Mouse (Mus musculus): ENCODE results near the gene Rad51b. TPM values are rescaled to one million over a fixed set of nuclear protein-coding genes. Genes with fewer than 3 reads are reported as not detected.

Gene Rad51b
- polyA plus RNA-seq, 1 experiment from 2014 or later: 1.3 TPM

DNA sequence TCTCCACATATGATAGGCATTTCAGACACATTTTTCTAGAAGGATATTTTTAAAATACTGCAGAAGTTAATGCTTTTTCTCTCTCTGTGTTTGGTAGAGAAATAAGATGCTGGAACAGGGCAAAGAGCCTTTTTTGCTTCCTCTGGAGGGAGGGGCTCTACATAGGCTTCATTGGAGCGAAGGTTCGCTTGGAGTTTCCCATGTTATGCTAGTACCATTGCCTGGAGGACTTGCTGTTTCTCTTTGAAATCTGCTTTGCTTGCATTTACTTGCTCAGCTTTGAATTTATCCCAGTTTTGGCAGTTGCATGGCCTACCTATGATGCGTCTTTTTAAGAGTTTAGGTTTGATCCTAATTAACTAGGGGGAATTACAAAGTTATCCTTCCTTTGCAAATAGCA lies 92.2 kb downstream of the Rad51b start:
- no peak for ATAC-seq (replicated peaks)
- WGBS: 83% methylated on average over 3 of the region's 3 CpGs
- Histone ChIP-seq H3K4me2 (no peak overlapping the region), H3K9ac (no peak overlapping the region), H3K27me3 (replicated peaks) (no peaks in the 10 kb centered on the region), H3K9me3 (no peaks in the 10 kb centered on the region), H3K4me1 (no peaks in the 10 kb centered on the region), H3K4me3 (no peak overlapping the region), H3K27ac (no peak overlapping the region), H3K36me3 (replicated peaks) (no peaks in the 10 kb centered on the region)

GRCm38 (mm10) chr12:79389971-79390370 lies 92.9 kb downstream of the Rad51b start:
- Histone ChIP-seq H3K9ac (no peak overlapping the region), H3K27ac (no peak overlapping the region), H3K36me3 (replicated peaks) (no peaks in the 10 kb centered on the region), H3K4me3 (no peak overlapping the region), H3K4me2 (no peak overlapping the region), H3K4me1 (no peaks in the 10 kb centered on the region), H3K9me3 (no peaks in the 10 kb centered on the region), H3K27me3 (replicated peaks) (no peaks in the 10 kb centered on the region)
- ATAC-seq (replicated peaks): no peak

GRCm38 (mm10) chr12:79393636-79394035 lies 96.6 kb downstream of the Rad51b start:
- no peak overlapping the region for H3K9ac ChIP-seq
- no peaks in the 10 kb centered on the region for H3K9me3 ChIP-seq
- WGBS: 92% methylated on average over 2 of the region's 2 CpGs
- no peak overlapping the region for H3K4me2 ChIP-seq
- no peak overlapping the region for H3K4me3 ChIP-seq
- H3K27ac ChIP-seq: no peak overlapping the region
- H3K36me3 ChIP-seq (replicated peaks): no peaks in the 10 kb centered on the region
- no peaks in the 10 kb centered on the region for H3K4me1 ChIP-seq
- ATAC-seq (replicated peaks): no peak
- no peaks in the 10 kb centered on the region for H3K27me3 ChIP-seq (replicated peaks)

DNA sequence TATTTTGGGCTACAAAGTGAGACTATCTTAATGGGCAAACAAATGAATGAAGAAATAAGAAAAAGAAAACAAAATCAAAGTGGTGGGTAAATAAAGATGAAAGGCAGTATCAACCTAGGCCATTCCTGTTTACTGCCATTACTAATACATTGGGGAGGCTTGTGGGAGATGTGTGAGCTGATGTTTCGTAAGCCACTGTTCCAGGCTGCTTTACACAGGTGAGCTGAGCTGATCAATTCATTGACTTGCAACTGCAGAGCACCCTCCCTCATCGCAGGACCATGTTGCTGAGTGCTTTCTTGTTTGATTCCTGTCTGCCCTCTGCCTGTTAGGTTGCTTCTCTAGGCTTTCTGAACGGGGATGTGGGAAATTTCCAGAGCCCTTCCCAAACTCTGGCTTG lies 106.9 kb downstream of the Rad51b start:
- H3K36me3 ChIP-seq (replicated peaks): no peaks in the 10 kb centered on the region
- 74% methylated on average over 3 of the region's 3 CpGs for WGBS
- ATAC-seq (replicated peaks): no peak
- no peaks in the 10 kb centered on the region for H3K27me3 ChIP-seq (replicated peaks)
- H3K27ac ChIP-seq: no peak overlapping the region
- no peaks in the 10 kb centered on the region for H3K4me1 ChIP-seq
- H3K4me3 ChIP-seq: no peak overlapping the region
- no peaks in the 10 kb centered on the region for H3K9me3 ChIP-seq
- no peak overlapping the region for H3K9ac ChIP-seq
- no peak overlapping the region for H3K4me2 ChIP-seq

DNA sequence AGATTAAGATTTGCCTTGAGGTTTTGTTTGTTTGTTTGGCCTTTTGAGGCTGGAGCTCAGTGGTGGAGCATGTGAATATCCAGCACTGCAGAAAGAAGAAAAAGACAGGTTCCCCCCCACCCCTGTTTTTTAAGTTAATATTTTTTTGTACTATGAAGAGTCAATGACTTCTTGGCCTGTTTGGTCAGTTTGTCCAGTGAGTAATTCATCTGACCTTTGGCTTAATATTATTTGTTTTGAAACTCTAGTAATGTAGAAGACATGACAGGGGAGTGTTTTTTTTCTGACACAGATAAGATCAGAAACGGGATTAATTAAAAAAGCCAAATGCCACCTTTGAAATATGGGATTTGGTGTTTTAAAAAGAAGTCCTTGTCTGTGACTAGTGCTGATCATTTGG lies 107.4 kb downstream of the Rad51b start:
- ATAC-seq (replicated peaks): no peak
- Histone ChIP-seq H3K27me3 (replicated peaks) (no peaks in the 10 kb centered on the region), H3K4me1 (no peaks in the 10 kb centered on the region), H3K27ac (no peak overlapping the region), H3K36me3 (replicated peaks) (no peaks in the 10 kb centered on the region), H3K9me3 (no peaks in the 10 kb centered on the region), H3K4me2 (no peak overlapping the region), H3K9ac (no peak overlapping the region), H3K4me3 (no peak overlapping the region)
- WGBS: 63% methylated on average over 1 of the region's 1 CpGs

DNA sequence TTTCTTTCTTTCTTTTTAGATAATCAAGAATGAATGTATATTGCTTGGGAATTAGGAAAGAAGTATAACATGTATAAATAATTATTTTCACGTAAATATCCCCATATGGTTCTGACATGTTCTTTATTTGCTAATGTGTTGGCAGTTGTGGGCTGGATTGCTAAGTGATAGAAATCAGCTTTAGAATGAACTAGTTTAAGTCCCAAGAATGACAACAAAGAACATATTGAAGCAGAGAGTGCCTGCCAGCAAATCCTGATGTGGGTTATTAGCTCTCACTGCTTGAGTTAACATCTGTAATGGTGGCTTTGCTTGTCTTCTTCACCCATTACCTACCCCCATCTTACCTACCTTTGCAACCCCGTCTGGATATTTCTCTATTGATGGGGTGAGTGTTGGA lies 111.6 kb downstream of the Rad51b start:
- H3K4me3 ChIP-seq: no peak overlapping the region
- no peaks in the 10 kb centered on the region for H3K9me3 ChIP-seq
- no peaks in the 10 kb centered on the region for H3K36me3 ChIP-seq (replicated peaks)

GRCm38 (mm10) chr12:79409126-79409860 lies 112.2 kb downstream of the Rad51b start:
- Histone ChIP-seq H3K9ac (no peak overlapping the region), H3K27me3 (replicated peaks) (no peaks in the 10 kb centered on the region), H3K4me2 (no peak overlapping the region), H3K36me3 (replicated peaks) (no peaks in the 10 kb centered on the region), H3K9me3 (no peaks in the 10 kb centered on the region), H3K4me1 (no peaks in the 10 kb centered on the region), H3K27ac (no peak overlapping the region), H3K4me3 (no peak overlapping the region)
- 47% methylated on average over 3 of the region's 4 CpGs for WGBS
- ATAC-seq (replicated peaks): no peak

More for the DNA sequence above, 111.6 kb downstream of the Rad51b start:
- ATAC-seq (replicated peaks): no peak
- Histone ChIP-seq H3K27me3 (replicated peaks) (no peaks in the 10 kb centered on the region), H3K9ac (no peak overlapping the region), H3K4me1 (no peaks in the 10 kb centered on the region), H3K4me2 (no peak overlapping the region), H3K27ac (no peak overlapping the region)
- 68% methylated on average over 2 of the region's 2 CpGs for WGBS

- Histone ChIP-seq H3K9ac (no peak overlapping the region), H3K27ac (no peak overlapping the region), H3K9me3 (no peaks in the 10 kb centered on the region), H3K4me2 (no peak overlapping the region), H3K27me3 (replicated peaks) (no peaks in the 10 kb centered on the region), H3K36me3 (replicated peaks) (no peaks in the 10 kb centered on the region), H3K4me1 (no peaks in the 10 kb centered on the region), H3K4me3 (no peak overlapping the region)
- 91% methylated on average over 8 of the region's 8 CpGs for WGBS
- ATAC-seq (replicated peaks): no peak
These were observed 115.9 kb downstream of the Rad51b start for GRCm38 (mm10) chr12:79412894-79413507.

- no peak overlapping the region for H3K4me2 ChIP-seq
- no peaks in the 10 kb centered on the region for H3K4me1 ChIP-seq
- WGBS: 73% methylated on average over 6 of the region's 6 CpGs
- no peak overlapping the region for H3K27ac ChIP-seq
- no peaks in the 10 kb centered on the region for H3K9me3 ChIP-seq
- H3K27me3 ChIP-seq (replicated peaks): no peaks in the 10 kb centered on the region
- no peaks in the 10 kb centered on the region for H3K36me3 ChIP-seq (replicated peaks)
- no peak overlapping the region for H3K4me3 ChIP-seq
- no peak for ATAC-seq (replicated peaks)
- H3K9ac ChIP-seq: no peak overlapping the region
These were observed 120.3 kb downstream of the Rad51b start for GRCm38 (mm10) chr12:79417360-79417759.

GRCm38 (mm10) chr12:79420605-79421004 lies 123.5 kb downstream of the Rad51b start:
- Histone ChIP-seq H3K27me3 (replicated peaks) (no peaks in the 10 kb centered on the region), H3K27ac (no peak overlapping the region), H3K9ac (no peak overlapping the region), H3K9me3 (no peaks in the 10 kb centered on the region), H3K4me2 (no peak overlapping the region), H3K4me1 (no peaks in the 10 kb centered on the region), H3K36me3 (replicated peaks) (no peaks in the 10 kb centered on the region), H3K4me3 (no peak overlapping the region)
- 9% methylated on average over 6 of the region's 6 CpGs for WGBS
- ATAC-seq (replicated peaks): no peak

DNA sequence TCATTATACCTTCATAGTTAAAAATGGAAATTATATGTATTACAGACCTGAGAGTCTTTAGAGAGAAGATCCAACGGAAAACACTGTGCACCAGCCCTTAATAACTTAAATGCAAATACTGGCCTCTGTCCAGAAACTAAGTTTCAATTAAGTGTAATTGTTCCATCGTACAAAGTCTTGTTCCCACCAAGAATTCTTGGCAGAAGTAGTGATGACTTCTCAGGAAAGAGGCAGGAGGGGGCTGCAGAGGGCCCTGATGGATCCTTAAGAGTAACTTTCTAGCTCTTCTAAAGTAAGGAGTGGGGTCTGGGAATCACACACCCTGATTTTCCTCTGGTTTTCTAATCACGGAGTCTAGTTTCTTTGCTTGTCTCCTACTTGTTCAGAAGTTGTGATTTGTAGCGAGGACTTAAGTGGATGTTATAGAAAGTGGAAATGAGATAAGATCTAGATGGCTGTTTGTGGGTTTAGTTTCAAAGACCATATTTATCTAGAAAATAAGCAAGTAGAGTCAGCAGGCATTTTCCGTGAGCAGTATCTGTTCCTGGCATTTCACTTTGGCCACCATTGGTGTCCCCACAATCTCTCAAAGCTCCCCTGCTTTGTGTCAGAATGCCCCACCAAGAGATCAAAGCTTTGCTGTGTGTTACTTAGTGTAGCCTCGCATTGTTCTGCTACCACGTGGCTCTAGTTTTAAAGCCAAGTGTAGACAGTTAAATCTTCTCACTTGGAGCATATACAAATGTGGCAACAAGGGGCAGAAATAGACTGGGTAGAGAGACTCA lies 132.6 kb downstream of the Rad51b start:
- 60% methylated on average over 7 of the region's 7 CpGs for WGBS
- ATAC-seq (replicated peaks): no peak
- H3K4me2 ChIP-seq: no peak overlapping the region
- no peaks in the 10 kb centered on the region for H3K4me1 ChIP-seq
- H3K36me3 ChIP-seq (replicated peaks): no peaks in the 10 kb centered on the region
- no peaks in the 10 kb centered on the region for H3K27me3 ChIP-seq (replicated peaks)
- H3K9ac ChIP-seq: no peak overlapping the region
- H3K27ac ChIP-seq: no peak overlapping the region
- no peak overlapping the region for H3K4me3 ChIP-seq
- H3K9me3 ChIP-seq: no peaks in the 10 kb centered on the region

DNA sequence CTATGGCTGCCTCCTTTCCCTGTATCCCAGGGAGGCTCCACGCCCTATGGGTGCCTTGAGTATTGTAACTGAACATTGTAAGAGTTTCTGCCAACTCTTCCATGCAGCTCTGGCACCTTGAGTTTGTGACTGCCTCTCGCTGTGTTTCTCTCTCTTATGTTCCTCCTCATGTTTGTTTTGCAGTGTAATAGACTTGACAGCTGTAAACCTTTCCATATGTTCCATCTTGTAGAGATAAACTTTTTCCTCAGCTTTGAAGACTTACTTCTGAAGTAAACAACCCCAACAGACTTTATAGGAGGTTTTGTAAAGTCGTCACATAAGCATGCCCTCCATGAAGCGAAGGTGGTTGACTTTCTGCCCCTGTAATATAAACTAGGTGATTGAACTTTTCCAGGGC lies 134.1 kb downstream of the Rad51b start:
- no peaks in the 10 kb centered on the region for H3K36me3 ChIP-seq (replicated peaks)
- WGBS: 80% methylated on average over 4 of the region's 4 CpGs
- H3K4me2 ChIP-seq: no peak overlapping the region
- H3K27ac ChIP-seq: no peak overlapping the region
- H3K9ac ChIP-seq: no peak overlapping the region
- H3K4me1 ChIP-seq: no peaks in the 10 kb centered on the region
- H3K4me3 ChIP-seq: no peak overlapping the region
- no peak for ATAC-seq (replicated peaks)
- H3K9me3 ChIP-seq: no peaks in the 10 kb centered on the region
- no peaks in the 10 kb centered on the region for H3K27me3 ChIP-seq (replicated peaks)

Data from midbrain, embryonic 15.5 days (tissue).